Mouse (Mus musculus): ENCODE results near the gene Sf3a2. TPM values are rescaled to one million over a fixed set of nuclear protein-coding genes. Genes with fewer than 3 reads are reported as not detected.

Gene Sf3a2
- polyA plus RNA-seq, 1 experiment from 2014 or later = 67.5 TPM

GRCm38 (mm10) chr10:80779565-80779964 is 18.4 kb upstream of the Sf3a2 start:
- Histone ChIP-seq H3K9me3 (no peaks in the 10 kb centered on the region), H3K4me1 (replicated peaks) (no peaks in the 10 kb centered on the region), H3K4me3 (no peak overlapping the region), H3K36me3 (peaks cover 98% of the 10 kb centered on the region), H3K4me2 (no peak overlapping the region), H3K9ac (no peak overlapping the region), H3K27me3 (no peaks in the 10 kb centered on the region), H3K27ac (replicated peaks) (no peak overlapping the region)
- no peak for ATAC-seq (ENCODE audit: low read depth)

- H3K36me3 ChIP-seq = peaks cover 100% of the 10 kb centered on the region
- H3K4me3 ChIP-seq = no peak overlapping the region
- H3K27ac ChIP-seq (replicated peaks) = no peak overlapping the region
- no peaks in the 10 kb centered on the region for H3K4me1 ChIP-seq (replicated peaks)
- H3K4me2 ChIP-seq = no peak overlapping the region
- no peak overlapping the region for H3K9ac ChIP-seq
- WGBS = 98% methylated on average over 2 of the region's 2 CpGs
- H3K9me3 ChIP-seq = no peaks in the 10 kb centered on the region
- no peaks in the 10 kb centered on the region for H3K27me3 ChIP-seq
- no peak for ATAC-seq (ENCODE audit: low read depth)
These were observed 13.7 kb upstream of the Sf3a2 start for GRCm38 (mm10) chr10:80784302-80784701.

- no peak overlapping the region for H3K4me3 ChIP-seq
- 77% methylated on average over 12 of the region's 12 CpGs for WGBS
- H3K9me3 ChIP-seq = no peaks in the 10 kb centered on the region
- no peaks in the 10 kb centered on the region for H3K4me1 ChIP-seq (replicated peaks)
- no peak overlapping the region for H3K27ac ChIP-seq (replicated peaks)
- peaks cover 98% of the 10 kb centered on the region for H3K36me3 ChIP-seq
- H3K9ac ChIP-seq = no peak overlapping the region
- ATAC-seq (ENCODE audit: low read depth) = no peak
- no peak overlapping the region for H3K4me2 ChIP-seq
- no peaks in the 10 kb centered on the region for H3K27me3 ChIP-seq
These were observed 13.1 kb upstream of the Sf3a2 start for GRCm38 (mm10) chr10:80784871-80785270.

GRCm38 (mm10) chr10:80785963-80786362 is 12.0 kb upstream of the Sf3a2 start:
- WGBS = 94% methylated on average over 11 of the region's 11 CpGs
- Histone ChIP-seq H3K4me1 (replicated peaks) (no peaks in the 10 kb centered on the region), H3K9me3 (no peaks in the 10 kb centered on the region), H3K36me3 (peaks cover 98% of the 10 kb centered on the region), H3K4me3 (no peak overlapping the region), H3K4me2 (no peak overlapping the region), H3K27ac (replicated peaks) (no peak overlapping the region), H3K27me3 (no peaks in the 10 kb centered on the region), H3K9ac (no peak overlapping the region)
- no peak for ATAC-seq (ENCODE audit: low read depth)

- Histone ChIP-seq H3K4me2 (no peak overlapping the region), H3K36me3 (peaks cover 98% of the 10 kb centered on the region), H3K9ac (no peak overlapping the region), H3K4me3 (no peak overlapping the region), H3K9me3 (no peaks in the 10 kb centered on the region), H3K4me1 (replicated peaks) (no peaks in the 10 kb centered on the region), H3K27ac (replicated peaks) (no peak overlapping the region), H3K27me3 (no peaks in the 10 kb centered on the region)
- 85% methylated on average over 2 of the region's 2 CpGs for WGBS
- no peak for ATAC-seq (ENCODE audit: low read depth)
These were observed 10.5 kb upstream of the Sf3a2 start for GRCm38 (mm10) chr10:80787517-80787916.

GRCm38 (mm10) chr10:80790761-80791404 is 7.1 kb upstream of the Sf3a2 start:
- H3K4me3 ChIP-seq = no peak overlapping the region
- peaks cover 98% of the 10 kb centered on the region for H3K36me3 ChIP-seq
- H3K27ac ChIP-seq (replicated peaks) = no peak overlapping the region
- 94% methylated on average over 19 of the region's 19 CpGs for WGBS
- no peaks in the 10 kb centered on the region for H3K27me3 ChIP-seq
- H3K9me3 ChIP-seq = no peaks in the 10 kb centered on the region
- peaks cover 6% of the 10 kb centered on the region for H3K4me1 ChIP-seq (replicated peaks)
- no peak overlapping the region for H3K4me2 ChIP-seq
- no peak for ATAC-seq (ENCODE audit: low read depth)
- H3K9ac ChIP-seq = no peak overlapping the region

- H3K9me3 ChIP-seq = no peaks in the 10 kb centered on the region
- no peaks in the 10 kb centered on the region for H3K27me3 ChIP-seq
- ATAC-seq (ENCODE audit: low read depth) = no peak
- H3K27ac ChIP-seq (replicated peaks) = no peak overlapping the region
- no peak overlapping the region for H3K4me2 ChIP-seq
- peaks cover 14% of the 10 kb centered on the region for H3K4me1 ChIP-seq (replicated peaks)
- H3K36me3 ChIP-seq = peaks cover 98% of the 10 kb centered on the region
- H3K4me3 ChIP-seq = no peak overlapping the region
- WGBS = 83% methylated on average over 33 of the region's 33 CpGs
- H3K9ac ChIP-seq = no peak overlapping the region
These were observed 6.4 kb upstream of the Sf3a2 start for GRCm38 (mm10) chr10:80791476-80792174.

GRCm38 (mm10) chr10:80792175-80793032 is 5.6 kb upstream of the Sf3a2 start:
- 75% methylated on average over 41 of the region's 41 CpGs for WGBS
- no peak for ATAC-seq (ENCODE audit: low read depth)

GRCm38 (mm10) chr10:80793033-80793784 is 4.8 kb upstream of the Sf3a2 start:
- Histone ChIP-seq H3K9ac (no peak overlapping the region), H3K27me3 (no peaks in the 10 kb centered on the region), H3K9me3 (no peaks in the 10 kb centered on the region), H3K36me3 (peaks cover 84% of the 10 kb centered on the region), H3K4me3 (no peak overlapping the region), H3K4me2 (no peak overlapping the region), H3K27ac (replicated peaks) (no peak overlapping the region), H3K4me1 (replicated peaks) (peaks cover 22% of the 10 kb centered on the region)
- no peak for ATAC-seq (ENCODE audit: low read depth)
- WGBS = 88% methylated on average over 13 of the region's 13 CpGs

More at GRCm38 (mm10) chr10:80792175-80793032, 5.6 kb upstream of the Sf3a2 start:
- no peak overlapping the region; the same call in 1 of the 2 replicates for H3K9ac ChIP-seq
- H3K27ac ChIP-seq (replicated peaks) = no peak overlapping the region
- no peaks in the 10 kb centered on the region for H3K9me3 ChIP-seq
- no peak overlapping the region for H3K4me3 ChIP-seq
- H3K36me3 ChIP-seq = peaks cover 92% of the 10 kb centered on the region
- no peak overlapping the region for H3K4me2 ChIP-seq
- H3K4me1 ChIP-seq (replicated peaks) = peaks cover 21% of the 10 kb centered on the region
- no peaks in the 10 kb centered on the region for H3K27me3 ChIP-seq

- Histone ChIP-seq H3K9ac (0 out of 2 replicates have a peak overlapping the region, but pooled peaks have one; percentile 22), H3K36me3 (peaks cover 78% of the 10 kb centered on the region), H3K4me3 (no peak overlapping the region), H3K4me2 (no peak overlapping the region), H3K27ac (replicated peaks) (no peak overlapping the region), H3K9me3 (no peaks in the 10 kb centered on the region), H3K27me3 (no peaks in the 10 kb centered on the region), H3K4me1 (replicated peaks) (peaks cover 22% of the 10 kb centered on the region)
- WGBS = 91% methylated on average over 4 of the region's 4 CpGs
- ATAC-seq (ENCODE audit: low read depth) = no peak
These were observed 4.2 kb upstream of the Sf3a2 start for GRCm38 (mm10) chr10:80793803-80794202.

- Histone ChIP-seq H3K27ac (replicated peaks) (no peak overlapping the region), H3K4me1 (replicated peaks) (peaks cover 29% of the 10 kb centered on the region), H3K4me3 (no peak overlapping the region), H3K36me3 (peaks cover 70% of the 10 kb centered on the region), H3K9me3 (no peaks in the 10 kb centered on the region), H3K27me3 (no peaks in the 10 kb centered on the region), H3K4me2 (no peak overlapping the region), H3K9ac (no peak overlapping the region; the same call in 1 of the 2 replicates)
- ATAC-seq (ENCODE audit: low read depth) = no peak
- WGBS = 88% methylated on average over 8 of the region's 8 CpGs
These were observed 3.2 kb upstream of the Sf3a2 start for GRCm38 (mm10) chr10:80794750-80795149.
